Mouse (Mus musculus) retina, postnatal 7 days (tissue): ENCODE data around the gene Tarbp1.

ENCODE experiments used
- DNase-seq: peaks from one replicate; pipeline ENCODE4 v3.0.0-alpha.2; 2012; ENCODE audit warnings: low read depth, low spot score

Gene Tarbp1

DNA sequence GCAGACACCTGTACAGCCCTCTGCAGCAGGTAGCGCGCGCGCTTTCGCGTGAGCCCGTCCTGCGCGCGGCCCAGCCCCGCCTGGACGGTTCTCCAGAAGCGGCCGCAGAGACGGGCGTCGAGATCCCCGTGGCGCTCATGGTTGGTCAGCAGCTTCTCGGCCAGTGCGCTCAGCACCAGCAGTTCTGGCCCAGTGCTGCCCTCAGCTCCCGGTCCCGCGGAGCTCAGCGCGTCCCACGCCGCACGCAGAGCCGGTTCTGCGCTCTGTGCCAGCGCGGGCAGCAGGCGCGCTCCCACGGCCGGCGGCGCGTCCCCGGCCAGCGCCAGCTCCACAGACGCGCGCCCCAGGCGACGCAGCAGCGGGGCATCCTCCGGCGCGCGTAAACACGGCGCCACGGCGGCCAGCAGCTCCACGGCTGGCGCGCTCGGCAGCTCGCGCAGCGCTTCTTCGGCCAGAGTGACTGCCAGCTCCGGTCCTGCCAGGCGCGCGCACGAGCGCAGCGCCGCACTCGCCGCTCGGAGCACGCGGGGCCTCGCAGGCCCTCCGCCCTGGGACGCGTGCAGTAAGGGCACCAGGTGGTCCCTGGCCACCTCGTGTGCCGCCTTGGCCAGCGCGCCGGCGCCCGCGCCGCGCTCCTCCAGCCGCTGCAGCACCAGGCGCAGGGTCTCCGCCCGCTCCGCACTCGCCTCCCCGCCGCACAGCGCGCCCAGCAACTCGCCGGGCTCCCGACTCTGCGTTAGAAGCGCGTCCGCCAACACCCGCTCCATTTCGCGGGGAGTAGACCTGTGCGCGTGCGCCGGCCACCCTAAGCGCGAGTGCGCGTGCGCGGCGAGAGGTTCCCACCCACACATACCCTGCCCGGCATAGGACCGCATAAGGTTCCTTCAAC, at the start of gene Tarbp1:
Gene Tarbp1 (minus strand): TSS at position 767 of the 889 bp plus-strand sequence.
- peak; percentile 80 for DNase-seq

DNA sequence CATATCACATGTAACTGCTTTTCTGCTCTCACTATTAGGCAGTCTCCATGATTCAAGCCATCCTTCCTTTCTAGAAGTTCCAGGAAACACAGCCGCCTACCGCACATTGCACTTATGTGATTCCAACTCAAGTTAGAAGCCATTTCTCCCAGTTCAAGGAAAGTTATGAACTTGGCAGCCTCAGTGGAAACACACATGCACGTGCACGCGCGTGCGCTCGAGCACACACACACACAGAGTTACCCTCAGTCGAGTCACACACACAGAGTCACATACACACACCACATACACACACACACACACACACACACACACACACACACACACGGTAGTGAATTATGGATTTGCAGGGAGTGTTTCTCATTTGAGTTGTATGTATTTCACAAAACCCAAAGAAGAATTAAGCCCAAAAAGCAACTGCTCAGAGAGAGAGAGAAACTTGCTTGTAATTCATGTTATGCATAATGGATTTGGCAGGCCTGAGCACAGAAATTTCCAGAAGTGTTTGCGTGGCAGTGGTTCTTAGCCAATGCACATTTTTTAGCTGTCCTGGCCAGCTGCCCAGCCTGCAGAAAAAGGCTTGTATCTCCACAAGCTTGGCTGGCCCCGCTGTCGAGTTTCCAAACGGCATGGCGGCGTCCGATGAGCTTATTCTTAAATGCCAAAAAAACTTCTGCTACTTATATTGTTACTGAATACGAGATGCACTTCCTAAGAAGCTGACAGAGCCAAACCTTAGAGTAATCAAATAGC, 49.5 kb upstream of the Tarbp1 start:
- DNase-seq: no peak

- no peak for DNase-seq
Observed at GRCm38 (mm10) chr8:126523060-126523574, 48.3 kb upstream of the Tarbp1 start.

- DNase-seq: no peak
Observed at GRCm38 (mm10) chr8:126519447-126519975, 44.6 kb upstream of the Tarbp1 start.

DNA sequence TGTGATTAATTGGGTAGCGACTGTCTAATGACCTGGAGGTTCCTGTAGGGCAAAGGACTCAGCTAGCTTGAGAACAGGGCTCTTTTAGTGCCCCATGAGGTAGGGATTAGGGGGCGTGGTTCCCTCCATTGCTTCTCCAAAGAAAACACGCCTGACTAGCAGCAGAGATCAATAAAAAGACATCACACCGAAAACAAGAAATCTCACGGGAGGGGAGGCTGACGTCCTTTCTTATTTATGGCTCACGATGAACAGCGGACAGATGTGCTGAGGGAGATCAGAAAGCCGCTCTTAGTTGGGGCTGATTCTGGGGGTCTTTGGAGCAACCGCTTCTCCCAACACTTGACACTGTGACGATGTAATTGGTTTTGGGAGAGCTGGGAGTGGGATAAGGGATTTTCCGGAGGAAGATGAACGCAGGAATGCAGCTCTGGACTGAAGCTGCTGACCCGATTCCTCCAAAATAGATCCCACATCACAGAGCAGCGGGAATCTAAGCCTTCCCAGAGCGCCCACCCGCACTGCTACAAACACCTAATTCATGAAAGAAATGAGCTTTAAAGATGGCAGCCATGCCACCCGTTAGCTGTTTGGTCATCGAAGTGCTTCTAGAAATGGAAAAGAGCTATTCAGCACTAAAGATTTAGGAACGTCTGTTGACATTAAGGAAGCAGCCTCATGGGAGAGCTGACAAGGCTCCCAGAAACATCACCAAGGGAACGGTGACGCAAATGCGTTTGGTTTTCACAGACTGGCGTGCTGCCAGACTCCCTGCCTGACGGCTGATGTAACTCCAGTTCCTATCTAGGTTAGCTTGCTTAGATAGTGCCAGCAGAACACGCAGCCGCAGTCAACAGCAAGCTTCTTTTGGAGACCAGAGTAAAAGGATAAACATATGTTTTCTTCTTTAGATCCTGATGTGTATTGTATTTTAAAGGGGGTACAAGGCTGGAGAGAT, 42.0 kb upstream of the Tarbp1 start:
- peak; percentile 67 for DNase-seq

DNA sequence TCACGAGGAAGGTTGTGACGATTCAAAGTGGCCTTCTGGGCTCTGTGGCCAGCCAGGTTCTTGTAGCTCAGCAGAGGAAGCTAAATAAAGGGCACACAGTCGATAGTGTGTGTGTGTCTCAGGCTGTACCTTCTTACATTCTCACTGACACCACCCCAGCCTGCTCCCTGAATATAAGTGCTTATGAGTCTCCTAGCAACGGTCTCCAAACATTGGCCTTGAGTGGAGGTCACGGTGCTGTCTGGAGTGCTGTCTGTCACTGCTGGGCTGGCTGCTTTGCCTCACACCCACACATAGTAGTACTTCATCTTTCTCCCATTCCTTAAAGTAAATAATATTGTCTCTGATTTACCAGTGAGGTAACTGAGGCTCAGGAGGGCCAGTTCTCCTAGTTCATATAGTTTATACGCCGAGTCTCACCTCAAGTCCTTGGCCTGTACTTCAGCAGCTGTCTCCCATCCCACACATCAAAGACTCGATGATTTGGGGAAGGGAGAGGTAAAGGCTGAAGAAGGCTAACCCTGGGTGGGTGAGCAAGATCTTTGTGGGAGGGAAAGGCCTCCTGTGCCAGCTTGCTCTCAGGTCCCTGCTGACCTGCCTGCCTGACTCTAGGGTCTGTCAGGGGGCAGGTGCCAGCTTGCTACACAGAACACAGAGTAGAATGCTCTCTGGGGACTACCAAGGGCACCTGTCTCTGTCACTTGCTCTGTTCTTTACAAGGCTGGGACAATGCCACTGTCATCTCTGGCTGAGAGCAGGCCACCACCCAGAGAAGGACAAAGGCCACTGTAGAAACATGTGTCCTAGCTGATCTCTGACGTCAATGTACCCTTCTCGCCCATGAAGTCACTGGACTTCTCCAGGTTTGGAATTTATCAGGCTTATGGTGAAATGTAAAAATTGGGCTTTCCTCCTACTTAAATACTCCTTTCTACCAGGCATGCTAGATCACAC, 39.4 kb upstream of the Tarbp1 start:
- DNase-seq: no peak

- DNase-seq: no peak
Observed at GRCm38 (mm10) chr8:126510866-126511265, 36.0 kb upstream of the Tarbp1 start.

DNA sequence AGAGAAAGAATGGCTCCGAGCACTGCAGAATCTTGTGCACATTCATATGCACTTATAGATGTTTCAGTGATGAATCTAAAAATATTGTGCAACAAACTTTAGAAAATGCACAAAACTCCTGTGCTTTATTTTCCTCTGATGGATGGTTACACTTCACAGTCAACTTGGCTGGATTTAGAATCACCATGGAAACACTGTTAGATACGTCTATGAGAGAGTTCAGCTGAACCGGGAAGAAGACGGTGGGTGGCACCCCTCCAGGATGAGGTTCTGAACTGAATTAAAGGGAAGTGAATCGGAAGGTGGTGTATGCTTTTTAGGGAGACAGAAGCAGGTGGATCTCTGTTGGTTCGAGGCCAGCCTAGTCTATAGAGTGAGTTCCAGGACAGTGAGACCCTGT, 34.8 kb upstream of the Tarbp1 start:
- DNase-seq: no peak

DNA sequence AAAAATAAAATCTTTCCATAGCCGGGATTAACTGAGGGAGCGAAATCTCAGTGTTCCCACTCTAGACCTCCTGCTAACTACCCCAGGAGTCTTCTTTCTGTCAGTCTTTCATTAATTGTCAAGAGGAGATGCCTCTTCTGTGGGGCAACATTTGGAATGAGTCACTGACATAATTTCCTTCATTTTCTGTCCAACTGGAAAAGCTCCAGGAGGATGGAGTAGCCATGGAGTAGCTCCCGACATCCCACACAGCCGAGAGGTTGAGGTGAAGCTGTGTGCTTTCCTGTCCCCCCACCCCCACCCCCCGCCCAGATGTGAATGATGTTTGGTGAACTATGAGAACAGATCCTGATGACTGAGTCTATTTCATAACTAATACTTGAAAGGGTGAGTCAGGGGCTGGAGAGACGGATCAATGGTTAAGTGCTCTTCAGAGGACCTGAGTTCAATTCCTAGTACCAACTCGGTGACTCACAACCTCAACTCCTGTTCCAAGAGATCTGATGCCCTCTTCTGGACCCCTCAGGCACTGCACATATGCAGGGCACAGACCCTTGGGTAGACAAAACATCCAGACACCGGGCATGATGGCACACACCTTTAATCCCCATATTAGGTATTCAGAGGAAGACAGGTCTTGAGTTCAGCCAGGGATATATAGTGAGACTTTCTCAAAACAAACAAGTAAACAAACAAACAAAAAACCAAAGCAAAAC, 34.2 kb upstream of the Tarbp1 start:
- no peak for DNase-seq

GRCm38 (mm10) chr8:126508221-126508620, 33.4 kb upstream of the Tarbp1 start:
- DNase-seq: no peak

- DNase-seq: no peak
Observed at GRCm38 (mm10) chr8:126504492-126505182, 29.8 kb upstream of the Tarbp1 start.

GRCm38 (mm10) chr8:126502722-126503121, 27.9 kb upstream of the Tarbp1 start:
- DNase-seq: no peak

- DNase-seq: no peak
Observed at GRCm38 (mm10) chr8:126499371-126499770, 24.5 kb upstream of the Tarbp1 start.

DNA sequence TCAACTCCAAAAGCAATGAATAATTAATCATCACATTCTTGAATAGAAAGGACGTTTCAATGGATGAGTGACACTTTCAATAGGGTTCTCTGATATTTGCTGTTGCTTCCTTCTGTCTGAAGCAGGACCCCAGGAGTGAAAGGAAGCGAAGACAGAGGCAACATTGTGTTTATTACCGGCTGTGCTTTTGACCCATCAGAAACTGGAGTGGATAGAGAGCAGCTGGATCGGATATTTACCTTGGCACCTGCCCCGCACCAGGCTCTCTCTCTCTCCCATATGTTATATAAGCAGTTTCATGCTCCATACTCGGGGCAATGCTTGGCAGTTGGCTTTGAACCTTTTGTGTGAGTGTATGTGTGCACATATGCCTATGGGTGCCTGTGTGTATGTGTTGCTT, 23.6 kb upstream of the Tarbp1 start:
- no peak for DNase-seq

- peak; percentile 76 for DNase-seq
Observed at GRCm38 (mm10) chr8:126497541-126498428, 22.9 kb upstream of the Tarbp1 start.

DNA sequence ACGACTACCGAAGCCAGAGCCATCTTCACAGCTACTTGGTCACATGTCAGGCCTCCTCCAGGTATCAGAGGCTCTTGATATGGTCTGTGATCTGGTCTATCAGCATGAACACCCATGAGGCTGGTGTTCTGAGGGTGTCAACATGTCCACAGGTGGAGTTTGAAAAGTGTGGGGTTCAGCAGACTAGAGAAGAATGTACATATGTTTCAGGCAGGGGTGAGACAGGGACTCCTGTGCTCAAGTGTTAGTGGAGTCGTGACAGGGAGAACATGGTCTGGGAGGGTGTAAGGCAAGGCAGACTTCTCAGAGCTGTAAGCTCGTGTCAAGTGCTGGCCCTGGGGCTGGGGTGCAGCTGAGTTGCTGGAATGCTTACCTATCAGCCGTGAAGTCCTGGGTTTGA, 22.1 kb upstream of the Tarbp1 start:
- no peak for DNase-seq

- no peak for DNase-seq
Observed at GRCm38 (mm10) chr8:126495461-126495860, 20.6 kb upstream of the Tarbp1 start.
